Mouse (Mus musculus) heart, adult 18-20 months (tissue): ENCODE measurements around the gene Smim24. TPM values are rescaled to one million over a fixed set of nuclear protein-coding genes. Genes with fewer than 3 reads are reported as not detected.

ENCODE experiments used
- DNase-seq, 2 experiments: peaks; one replicate each; pipeline ENCODE4 v3.0.0; 2021 to 2022; ENCODE audit warnings: mixed read lengths in 1 of 2
- total RNA-seq, 2 experiments: library from RNA; stranded (reverse); gene quantifications; 2 replicates each; pipeline ENCODE4 v1.2.3; 2021

Smim24 gene
- total RNA-seq, 2 experiments from 2014 or later = 1.9 to 2.2 TPM

- DNase-seq = peak; percentile 76 to 81
Measured at GRCm38 (mm10) chr10:81410981-81411380, 18.1 kb downstream of the Smim24 start.

- DNase-seq = peak; percentile 95 to 97
Measured at GRCm38 (mm10) chr10:81411471-81412400, 18.9 kb downstream of the Smim24 start.

- no peak for DNase-seq
Measured at GRCm38 (mm10) chr10:81412586-81413309, 19.9 kb downstream of the Smim24 start.

- DNase-seq = peak; percentile 93 to 95
Measured at GRCm38 (mm10) chr10:81413310-81414261, 20.7 kb downstream of the Smim24 start.

GRCm38 (mm10) chr10:81414682-81415081 is 21.8 kb downstream of the Smim24 start:
- DNase-seq = peak; percentile 72 to 75

- no peak for DNase-seq
Measured at GRCm38 (mm10) chr10:81415146-81415545, 22.3 kb downstream of the Smim24 start.

GRCm38 (mm10) chr10:81415549-81416310 is 22.9 kb downstream of the Smim24 start:
- peak in 1 of 2 experiments; percentile 68 for DNase-seq

GRCm38 (mm10) chr10:81416581-81417226 is 23.9 kb downstream of the Smim24 start:
- peak; percentile 88 to 91 for DNase-seq

GRCm38 (mm10) chr10:81417227-81418215 is 24.7 kb downstream of the Smim24 start:
- DNase-seq = peak in 1 of 2 experiments; percentile 13

GRCm38 (mm10) chr10:81418216-81419070 is 25.6 kb downstream of the Smim24 start:
- peak in 1 of 2 experiments; percentile 1 for DNase-seq

- peak in 1 of 2 experiments; percentile 2 for DNase-seq
Measured at GRCm38 (mm10) chr10:81419111-81419928, 26.5 kb downstream of the Smim24 start.

- DNase-seq = peak in 1 of 2 experiments; percentile 21
Measured at GRCm38 (mm10) chr10:81420191-81420767, 27.4 kb downstream of the Smim24 start.

GRCm38 (mm10) chr10:81421041-81421796 is 28.4 kb downstream of the Smim24 start:
- DNase-seq = peak; percentile 4 to 50

- DNase-seq = peak in 1 of 2 experiments; percentile 70
Measured at GRCm38 (mm10) chr10:81421797-81422100, 28.9 kb downstream of the Smim24 start.

GRCm38 (mm10) chr10:81422191-81422590 is 29.3 kb downstream of the Smim24 start:
- DNase-seq = peak in 1 of 2 experiments; percentile 11

GRCm38 (mm10) chr10:81422661-81423217 is 29.9 kb downstream of the Smim24 start:
- DNase-seq = peak in 1 of 2 experiments; percentile 16
